27 mouse cellular contexts compared by ENCODE assay signal in the genomic region with DNA sequence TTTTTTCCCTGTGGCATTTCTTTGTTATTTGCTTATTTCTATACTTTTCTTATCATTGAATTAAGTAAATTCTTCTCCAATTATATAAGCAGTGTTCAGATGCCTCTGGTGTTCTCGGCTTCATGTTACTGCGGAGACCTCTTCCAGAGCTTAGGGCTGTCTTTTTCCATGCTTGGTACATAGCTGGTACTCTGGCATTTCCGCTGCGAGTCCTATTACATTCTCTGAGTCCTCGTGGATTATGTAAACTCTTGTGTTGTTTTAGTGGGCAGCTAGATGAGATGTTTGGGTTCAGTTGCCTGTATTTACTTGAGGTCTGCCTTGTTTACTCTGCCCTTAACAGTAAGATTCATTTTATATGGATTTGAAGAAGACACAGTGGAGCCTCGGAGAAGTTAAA. TPM values are rescaled to one million over a fixed set of nuclear protein-coding genes. Genes with fewer than 3 reads are reported as not detected.
DNase-seq lines count a peak whose midpoint lies in the region; ATAC-seq and TF ChIP-seq lines count a peak whose summit lies in the region.
"Had no signal": no experiment of that assay in that cellular context is flagged by ENCODE, and none has a peak within 500 bp of the region (broad histone marks: within the 10 kb centered on the region; RNA-seq: fewer than 3 reads in every experiment).

No protein-coding gene starts in this region.

- DNase-seq in gastrocnemius, adult 18-20 months (ENCODE audit: low spot score), result peak; percentile 34
- DNase-seq in gastrocnemius, postnatal 10 days, result no peak
- DNase-seq in lung, adult 18-20 months, result peak; percentile 20 to 48
- DNase-seq in lung, postnatal 4 days, result no peak
- peak; percentile 48 for DNase-seq in lung, postnatal 36 days
- DNase-seq in lung, postnatal 0 days (ENCODE audit: low spot score), result no peak
- DNase-seq in skeletal muscle tissue, adult 2 months (ENCODE audit: low read depth, low spot score), result peak; percentile 51
- no peak for DNase-seq in adrenal gland, adult 8-10 months
- DNase-seq: adrenal gland, adult 2 months; adrenal gland, postnatal 14 days; adrenal gland, postnatal 36 days; cerebellum, adult 11-12 months; cerebellum, adult 2 months; cerebellum, adult 9-10 months; cerebellum, postnatal 10 days; cerebellum, postnatal 25 days had no signal

- 43% methylated on average over 6 of the region's 6 CpGs for WGBS in lung, postnatal 0 days

- no peaks in the 10 kb centered on the region for H3K36me3 ChIP-seq in lung, postnatal 0 days (ENCODE audit: insufficient read depth, low read length)
- H3K36me3 ChIP-seq: embryonic facial prominence, embryonic 15.5 days; forebrain, embryonic 10.5 days; forebrain, embryonic 12.5 days had no signal

- H3K4me2 ChIP-seq in lung, postnatal 0 days (replicated peaks; ENCODE audit: low read depth, low read length), result no peak overlapping the region
- H3K4me2 ChIP-seq: embryonic facial prominence, embryonic 15.5 days; forebrain, embryonic 12.5 days had no signal

- no peak overlapping the region for H3K27ac ChIP-seq in lung, postnatal 0 days (ENCODE audit: low read length)
- H3K27ac ChIP-seq: embryonic facial prominence, embryonic 15.5 days; forebrain, embryonic 10.5 days; forebrain, embryonic 12.5 days had no signal

- no peak for TF ChIP-seq CTCF in lung, postnatal 0 days (IDR thresholded peaks at IDR 0.05)

- H3K4me3 ChIP-seq in lung, postnatal 0 days (ENCODE audit: low read depth, low read length), result no peak overlapping the region
- H3K4me3 ChIP-seq: embryonic facial prominence, embryonic 15.5 days; erythroblast, embryonic 14.5 days; forebrain, embryonic 10.5 days; forebrain, embryonic 12.5 days had no signal

- ATAC-seq in lung, postnatal 0 days, result no peak
- ATAC-seq: forebrain, embryonic 14.5 days; forebrain, embryonic 16.5 days had no signal

- H3K9ac ChIP-seq in lung, postnatal 0 days (replicated peaks; ENCODE audit: low read depth), result no peak overlapping the region
- H3K9ac ChIP-seq: embryonic facial prominence, embryonic 15.5 days; forebrain, embryonic 12.5 days had no signal

- no peaks in the 10 kb centered on the region for H3K27me3 ChIP-seq in lung, postnatal 0 days (replicated peaks; ENCODE audit: insufficient read depth, low read length)
- H3K27me3 ChIP-seq: embryonic facial prominence, embryonic 15.5 days; forebrain, embryonic 12.5 days had no signal

- no peak for TF ChIP-seq EP300 in lung, postnatal 0 days (IDR thresholded peaks at IDR 0.05)

- no peaks in the 10 kb centered on the region for H3K4me1 ChIP-seq in lung, postnatal 0 days (ENCODE audit: insufficient read depth, low read depth, low read length)
- H3K4me1 ChIP-seq: embryonic facial prominence, embryonic 15.5 days; forebrain, embryonic 10.5 days; forebrain, embryonic 12.5 days had no signal

- no peaks in the 10 kb centered on the region for H3K9me3 ChIP-seq in lung, postnatal 0 days (ENCODE audit: low read length)
- H3K9me3 ChIP-seq: embryonic facial prominence, embryonic 15.5 days; forebrain, embryonic 10.5 days; forebrain, embryonic 12.5 days had no signal

RNA-seq across cellular contexts. Expression of gene 5330417H12Rik, which starts 0.8 kb away (rescaled TPM):
- not detected for total RNA-seq in gastrocnemius, adult 18-20 months (2021)
- not detected for total RNA-seq in gastrocnemius, postnatal 10 days (2021)
- polyA plus RNA-seq in lung, postnatal 0 days (2015; fragmentation: Nextera tagmentation; extraction: Ambion mirVana), result not detected in 2 replicates
- total RNA-seq in adrenal gland, adult 8-10 months (2022), result not detected
- total RNA-seq: adrenal gland, adult 2 months; adrenal gland, postnatal 14 days; adrenal gland, postnatal 36 days; ES-E14; MEL had no signal
- polyA plus RNA-seq: adrenal gland, adult 2 months; C2C12; cerebellum, adult 2 months; cortical plate, adult 2 months; embryonic facial prominence, embryonic 11.5 days; erythroblast, embryonic 14.5 days; forebrain, embryonic 10.5 days; forebrain, embryonic 12.5 days; forebrain, embryonic 14.5 days; forebrain, embryonic 16.5 days had no signal

RNA-seq across cellular contexts. Expression of gene Ppfibp2, which starts 30.8 kb away (rescaled TPM):
- 10 to 100 TPM; 13.9 to 15.6 TPM for total RNA-seq in gastrocnemius, adult 18-20 months (2021)
- total RNA-seq in gastrocnemius, postnatal 10 days (2021), result 10 to 100 TPM; 16.8 to 20.1 TPM
- polyA plus RNA-seq in lung, postnatal 0 days (2015; fragmentation: Nextera tagmentation; extraction: Ambion mirVana), result 15.8 and 17.5 TPM in 2 replicates
- total RNA-seq in adrenal gland, adult 8-10 months (2022), result 1 to 10 TPM; 6.8 to 8.7 (median 7.7) TPM
- total RNA-seq: MEL had no signal

RNA-seq across cellular contexts. Expression of gene Olfml1, which starts 58.5 kb away (rescaled TPM):
- 1 to 10 TPM; 1.5 to 1.7 TPM for total RNA-seq in gastrocnemius, adult 18-20 months (2021)
- total RNA-seq in gastrocnemius, postnatal 10 days (2021), result 10 to 100 TPM; 10.5 to 12.7 TPM
- polyA plus RNA-seq in lung, postnatal 0 days (2015; fragmentation: Nextera tagmentation; extraction: Ambion mirVana), result 12.2 and 13.3 TPM in 2 replicates
- total RNA-seq in adrenal gland, adult 8-10 months (2022), result 10 to 100 TPM in 2 of 4 experiments, 1 to 10 TPM in 2; 8.9 to 15.2 (median 10.5) TPM
- total RNA-seq: MEL had no signal
- polyA plus RNA-seq: C2C12; erythroblast, embryonic 14.5 days had no signal

Comparison
In these comparisons a context has a peak if more than half of its experiments do, and no peak if none do; other contexts are left out.
1. DNase-seq: peak in gastrocnemius, adult 18-20 months (single experiment), lung, adult 18-20 months (2 of 2), lung, postnatal 36 days (single experiment) and skeletal muscle tissue, adult 2 months (single experiment); none in gastrocnemius, postnatal 10 days (single experiment), lung, postnatal 4 days (0 of 2), lung, postnatal 0 days (single experiment) and adrenal gland, adult 8-10 months (single experiment).